Mouse (Mus musculus) megakaryocyte, embryonic 14.5 days (primary cell): Measurements from ENCODE around the gene Rab3d.

ENCODE experiments used
- FLI1 ChIP-seq: IDR thresholded peaks from 2 replicates; pipeline ENCODE4 v1.6.1; 2012; ENCODE audit warnings: low read length, inconsistent platforms, mixed read lengths
- GATA1 ChIP-seq: IDR thresholded peaks from 3 replicates; pipeline ENCODE4 v1.6.1; 2012; ENCODE audit warnings: mixed read lengths, low read length, inconsistent platforms, borderline replicate concordance

DNA sequence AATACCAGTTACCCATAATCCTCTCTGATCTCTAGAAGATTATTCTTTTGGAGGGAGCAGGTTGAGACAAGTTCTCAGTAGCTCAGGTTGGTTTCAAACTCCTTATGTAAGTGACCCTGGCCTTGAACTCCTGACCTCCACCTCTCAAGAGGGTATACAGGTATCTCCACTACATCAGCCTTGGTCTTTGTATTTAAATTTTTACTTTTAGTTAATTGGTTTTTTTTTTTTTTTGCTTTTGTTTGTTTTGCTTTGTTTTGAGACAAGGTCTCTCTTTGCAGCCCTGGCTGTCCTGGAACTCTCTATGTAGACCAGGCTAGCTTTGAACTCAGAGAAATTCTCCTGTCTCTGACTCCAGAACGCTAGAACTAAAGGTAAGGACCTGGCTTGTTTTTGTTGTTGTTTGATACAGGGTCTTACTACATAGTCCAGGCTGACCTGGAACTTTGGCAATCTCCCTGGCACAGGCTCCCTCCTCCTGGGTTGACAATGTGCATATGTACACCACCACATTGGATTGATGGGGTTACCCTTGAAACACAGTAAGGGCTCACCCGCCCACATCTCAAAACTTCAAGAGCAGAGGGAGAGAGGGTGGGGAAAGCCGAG is 5.6 kb upstream of the Rab3d start:
- no peak for TF ChIP-seq GATA1
- TF ChIP-seq FLI1: no peak
